Mouse (Mus musculus) cerebellum, adult 11 months (tissue): ENCODE results near the gene Vgll3.

Experiments used
- DNase-seq: peaks from one replicate; pipeline ENCODE4 v3.0.0; 2022

Gene Vgll3

GRCm38 (mm10) chr16:65814918-65815881, at the start of gene Vgll3:
TSS of gene Vgll3 (plus strand) at chr16:65815257.
- DNase-seq: no peak

- DNase-seq: no peak
These were observed 49.1 kb upstream of the Vgll3 start for GRCm38 (mm10) chr16:65765976-65766375.

- DNase-seq: no peak
These were observed 29.1 kb upstream of the Vgll3 start for GRCm38 (mm10) chr16:65785959-65786358.

- no peak for DNase-seq
These were observed 1.0 kb downstream of the Vgll3 start for GRCm38 (mm10) chr16:65816059-65816458.

GRCm38 (mm10) chr16:65818779-65819178, 3.7 kb downstream of the Vgll3 start:
- DNase-seq: no peak

GRCm38 (mm10) chr16:65820803-65821202, 5.7 kb downstream of the Vgll3 start:
- no peak for DNase-seq

- no peak for DNase-seq
These were observed 8.7 kb downstream of the Vgll3 start for GRCm38 (mm10) chr16:65823721-65824120.

GRCm38 (mm10) chr16:65828141-65828565, 13.1 kb downstream of the Vgll3 start:
- no peak for DNase-seq

- no peak for DNase-seq
These were observed 14.0 kb downstream of the Vgll3 start for GRCm38 (mm10) chr16:65829096-65829495.

GRCm38 (mm10) chr16:65834721-65835120, 19.7 kb downstream of the Vgll3 start:
- DNase-seq: no peak

GRCm38 (mm10) chr16:65850126-65850525, 35.1 kb downstream of the Vgll3 start:
- DNase-seq: no peak

- no peak for DNase-seq
These were observed 49.4 kb downstream of the Vgll3 start for GRCm38 (mm10) chr16:65864471-65864870.

- DNase-seq: no peak
These were observed 52.9 kb downstream of the Vgll3 start for GRCm38 (mm10) chr16:65867927-65868326.

GRCm38 (mm10) chr16:65868933-65869332, 53.9 kb downstream of the Vgll3 start:
- no peak for DNase-seq

GRCm38 (mm10) chr16:65888940-65889339, 73.9 kb downstream of the Vgll3 start:
- no peak for DNase-seq
